Mouse (Mus musculus): ENCODE data around the gene Gna15. TPM values are rescaled to one million over a fixed set of nuclear protein-coding genes. Genes with fewer than 3 reads are reported as not detected.

Gna15 gene
- polyA plus RNA-seq, 1 experiment from 2014 or later, result 0.81 TPM

GRCm38 (mm10) chr10:81550257-81550656 lies 26.2 kb upstream of the Gna15 start:
- H3K9ac ChIP-seq, result no peak overlapping the region
- 13% methylated on average over 7 of the region's 7 CpGs for WGBS
- H3K9me3 ChIP-seq, result no peaks in the 10 kb centered on the region
- no peak overlapping the region for H3K4me2 ChIP-seq (replicated peaks)
- H3K4me3 ChIP-seq, result no peak overlapping the region
- no peak for ATAC-seq (ENCODE audit: low FRiP score, low read depth)
- H3K27ac ChIP-seq, result no peak overlapping the region
- H3K36me3 ChIP-seq, result no peaks in the 10 kb centered on the region
- peaks cover 3% of the 10 kb centered on the region; the same call in 1 of the 2 replicates for H3K4me1 ChIP-seq
- no peaks in the 10 kb centered on the region for H3K27me3 ChIP-seq (replicated peaks)

GRCm38 (mm10) chr10:81548944-81549343 lies 24.9 kb upstream of the Gna15 start:
- ATAC-seq (ENCODE audit: low FRiP score, low read depth), result no peak
- H3K27ac ChIP-seq, result no peak overlapping the region
- 67% methylated on average over 5 of the region's 5 CpGs for WGBS
- no peaks in the 10 kb centered on the region for H3K27me3 ChIP-seq (replicated peaks)
- no peak overlapping the region for H3K9ac ChIP-seq
- H3K4me3 ChIP-seq, result no peak overlapping the region
- H3K4me2 ChIP-seq (replicated peaks), result no peak overlapping the region
- H3K9me3 ChIP-seq, result no peaks in the 10 kb centered on the region
- H3K4me1 ChIP-seq, result peaks cover 10% of the 10 kb centered on the region
- H3K36me3 ChIP-seq, result no peaks in the 10 kb centered on the region

GRCm38 (mm10) chr10:81546788-81547571 lies 23.0 kb upstream of the Gna15 start:
- Histone ChIP-seq H3K4me2 (replicated peaks) (no peak overlapping the region), H3K4me1 (peaks cover 30% of the 10 kb centered on the region), H3K27me3 (replicated peaks) (no peaks in the 10 kb centered on the region), H3K4me3 (no peak overlapping the region), H3K27ac (no peak overlapping the region), H3K9me3 (no peaks in the 10 kb centered on the region), H3K36me3 (no peaks in the 10 kb centered on the region), H3K9ac (no peak overlapping the region)
- ATAC-seq (ENCODE audit: low FRiP score, low read depth), result no peak
- 93% methylated on average over 13 of the region's 13 CpGs for WGBS

GRCm38 (mm10) chr10:81546332-81546731 lies 22.3 kb upstream of the Gna15 start:
- H3K36me3 ChIP-seq, result no peaks in the 10 kb centered on the region
- H3K4me3 ChIP-seq, result no peak overlapping the region
- 82% methylated on average over 5 of the region's 5 CpGs for WGBS
- ATAC-seq (ENCODE audit: low FRiP score, low read depth), result no peak
- no peak overlapping the region for H3K27ac ChIP-seq
- peaks cover 33% of the 10 kb centered on the region for H3K4me1 ChIP-seq
- H3K9ac ChIP-seq, result 0 out of 2 replicates have a peak overlapping the region, but pooled peaks have one; percentile 13
- H3K9me3 ChIP-seq, result no peaks in the 10 kb centered on the region
- no peak overlapping the region for H3K4me2 ChIP-seq (replicated peaks)
- H3K27me3 ChIP-seq (replicated peaks), result no peaks in the 10 kb centered on the region

GRCm38 (mm10) chr10:81545161-81545747 lies 21.2 kb upstream of the Gna15 start, which contains the start of gene Gna11:
Gna11 (minus strand) TSS chr10:81545190.
- peaks cover 38% of the 10 kb centered on the region for H3K4me1 ChIP-seq
- H3K4me2 ChIP-seq (replicated peaks), result peak within 1 kb of the TSS; percentile 99
- WGBS, result 2% methylated on average over 59 of the region's 59 CpGs

GRCm38 (mm10) chr10:81544296-81545160 lies 20.5 kb upstream of the Gna15 start:
- peak; percentile 54 for ATAC-seq (ENCODE audit: low FRiP score, low read depth)
- Histone ChIP-seq H3K36me3 (no peaks in the 10 kb centered on the region), H3K27ac (peak overlapping the region; percentile 70), H3K4me3 (peak overlapping the region; percentile 92), H3K4me1 (peaks cover 42% of the 10 kb centered on the region), H3K4me2 (replicated peaks) (peak overlapping the region; percentile 99), H3K27me3 (replicated peaks) (no peaks in the 10 kb centered on the region), H3K9me3 (no peaks in the 10 kb centered on the region), H3K9ac (peak overlapping the region; percentile 92)
- WGBS, result under 1% methylated on average over 93 of the region's 93 CpGs

More at GRCm38 (mm10) chr10:81545161-81545747, 21.2 kb upstream of the Gna15 start, which contains the start of gene Gna11:
- peak; percentile 96 for ATAC-seq (ENCODE audit: low FRiP score, low read depth)
- peak within 1 kb of the TSS; percentile 92 for H3K4me3 ChIP-seq
- no peaks in the 10 kb centered on the region for H3K9me3 ChIP-seq
- H3K27ac ChIP-seq, result peak within 1 kb of the TSS; percentile 70
- H3K9ac ChIP-seq, result peak within 1 kb of the TSS; percentile 92
- H3K27me3 ChIP-seq (replicated peaks), result no peaks in the 10 kb centered on the region
- no peaks in the 10 kb centered on the region for H3K36me3 ChIP-seq

GRCm38 (mm10) chr10:81543633-81544032 lies 19.6 kb upstream of the Gna15 start:
- H3K4me2 ChIP-seq (replicated peaks), result peak overlapping the region; percentile 99
- H3K27me3 ChIP-seq (replicated peaks), result no peaks in the 10 kb centered on the region
- no peaks in the 10 kb centered on the region for H3K9me3 ChIP-seq
- ATAC-seq (ENCODE audit: low FRiP score, low read depth), result no peak
- H3K36me3 ChIP-seq, result no peaks in the 10 kb centered on the region
- WGBS, result 76% methylated on average over 1 of the region's 1 CpGs
- no peak overlapping the region for H3K27ac ChIP-seq
- H3K4me3 ChIP-seq, result peak overlapping the region; percentile 92
- H3K9ac ChIP-seq, result peak overlapping the region; percentile 92
- H3K4me1 ChIP-seq, result peaks cover 42% of the 10 kb centered on the region

GRCm38 (mm10) chr10:81542727-81543460 lies 18.9 kb upstream of the Gna15 start:
- no peak for ATAC-seq (ENCODE audit: low FRiP score, low read depth)
- H3K9ac ChIP-seq, result peak overlapping the region; percentile 92
- peak overlapping the region; percentile 99 for H3K4me2 ChIP-seq (replicated peaks)
- H3K4me3 ChIP-seq, result peak overlapping the region; percentile 92; the same call in 1 of the 2 replicates
- peaks cover 42% of the 10 kb centered on the region for H3K4me1 ChIP-seq
- no peaks in the 10 kb centered on the region for H3K36me3 ChIP-seq
- no peaks in the 10 kb centered on the region for H3K27me3 ChIP-seq (replicated peaks)
- H3K27ac ChIP-seq, result no peak overlapping the region
- H3K9me3 ChIP-seq, result no peaks in the 10 kb centered on the region
- WGBS, result 74% methylated on average over 7 of the region's 7 CpGs

- Histone ChIP-seq H3K27me3 (replicated peaks) (no peaks in the 10 kb centered on the region), H3K36me3 (no peaks in the 10 kb centered on the region), H3K9me3 (no peaks in the 10 kb centered on the region), H3K9ac (0 out of 2 replicates have a peak overlapping the region, but pooled peaks have one; percentile 92), H3K4me1 (peaks cover 42% of the 10 kb centered on the region), H3K27ac (no peak overlapping the region), H3K4me2 (replicated peaks) (no peak overlapping the region), H3K4me3 (no peak overlapping the region)
- no peak for ATAC-seq (ENCODE audit: low FRiP score, low read depth)
- WGBS, result 86% methylated on average over 10 of the region's 10 CpGs
Measured at GRCm38 (mm10) chr10:81541803-81542202, 17.8 kb upstream of the Gna15 start.

GRCm38 (mm10) chr10:81541363-81541762 lies 17.3 kb upstream of the Gna15 start:
- Histone ChIP-seq H3K27ac (no peak overlapping the region), H3K36me3 (no peaks in the 10 kb centered on the region), H3K9ac (peak overlapping the region; percentile 3; the same call in 1 of the 2 replicates), H3K4me3 (no peak overlapping the region), H3K4me2 (replicated peaks) (no peak overlapping the region), H3K9me3 (no peaks in the 10 kb centered on the region), H3K27me3 (replicated peaks) (no peaks in the 10 kb centered on the region), H3K4me1 (peaks cover 42% of the 10 kb centered on the region)
- no peak for ATAC-seq (ENCODE audit: low FRiP score, low read depth)
- WGBS, result 84% methylated on average over 5 of the region's 5 CpGs

- Histone ChIP-seq H3K27ac (no peak overlapping the region), H3K4me2 (replicated peaks) (no peak overlapping the region), H3K4me1 (peaks cover 27% of the 10 kb centered on the region), H3K27me3 (replicated peaks) (no peaks in the 10 kb centered on the region), H3K36me3 (peaks cover 7% of the 10 kb centered on the region; the same call in 1 of the 2 replicates), H3K4me3 (no peak overlapping the region), H3K9me3 (no peaks in the 10 kb centered on the region), H3K9ac (no peak overlapping the region)
- ATAC-seq (ENCODE audit: low FRiP score, low read depth), result no peak
- 95% methylated on average over 3 of the region's 3 CpGs for WGBS
Measured at GRCm38 (mm10) chr10:81538321-81539048, 14.5 kb upstream of the Gna15 start.

All from neural tube, embryonic 12.5 days (tissue).